Mouse (Mus musculus): Measurements from ENCODE around the gene Acin1.

DNA sequence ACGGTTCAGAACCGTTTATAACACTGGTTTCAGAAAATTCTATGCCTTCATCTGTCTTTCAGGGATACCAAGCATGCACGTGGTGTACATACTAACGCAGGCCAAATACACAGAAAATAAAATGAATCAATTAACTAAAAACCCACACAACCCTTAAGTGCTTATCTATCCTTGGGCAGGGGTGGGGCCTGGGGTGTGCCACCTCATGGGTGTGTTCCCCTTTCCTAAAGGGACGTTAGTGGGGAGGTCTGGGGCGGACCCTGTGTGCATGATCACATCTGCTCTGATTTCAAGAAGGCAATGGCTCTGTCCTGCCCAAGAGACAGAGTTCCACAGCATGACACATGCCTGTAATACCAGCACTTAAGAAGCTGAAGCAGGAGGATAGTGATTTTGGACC, 63.4 kb downstream of the Acin1 start:
- no peak for TF ChIP-seq CTCF (IDR thresholded peaks at IDR 0.05; ENCODE audit: low read depth)
- no peak for TF ChIP-seq EP300 (IDR thresholded peaks at IDR 0.05; ENCODE audit: low read depth)
